Mouse (Mus musculus) lung, adult 18-20 months (tissue): ENCODE data around the gene Anapc5.

ENCODE experiments used
- DNase-seq, 2 experiments: peaks; one replicate each; pipeline ENCODE4 v3.0.0; 2022; ENCODE audit warnings: mixed read lengths in 2 of 2

Gene Anapc5

DNA sequence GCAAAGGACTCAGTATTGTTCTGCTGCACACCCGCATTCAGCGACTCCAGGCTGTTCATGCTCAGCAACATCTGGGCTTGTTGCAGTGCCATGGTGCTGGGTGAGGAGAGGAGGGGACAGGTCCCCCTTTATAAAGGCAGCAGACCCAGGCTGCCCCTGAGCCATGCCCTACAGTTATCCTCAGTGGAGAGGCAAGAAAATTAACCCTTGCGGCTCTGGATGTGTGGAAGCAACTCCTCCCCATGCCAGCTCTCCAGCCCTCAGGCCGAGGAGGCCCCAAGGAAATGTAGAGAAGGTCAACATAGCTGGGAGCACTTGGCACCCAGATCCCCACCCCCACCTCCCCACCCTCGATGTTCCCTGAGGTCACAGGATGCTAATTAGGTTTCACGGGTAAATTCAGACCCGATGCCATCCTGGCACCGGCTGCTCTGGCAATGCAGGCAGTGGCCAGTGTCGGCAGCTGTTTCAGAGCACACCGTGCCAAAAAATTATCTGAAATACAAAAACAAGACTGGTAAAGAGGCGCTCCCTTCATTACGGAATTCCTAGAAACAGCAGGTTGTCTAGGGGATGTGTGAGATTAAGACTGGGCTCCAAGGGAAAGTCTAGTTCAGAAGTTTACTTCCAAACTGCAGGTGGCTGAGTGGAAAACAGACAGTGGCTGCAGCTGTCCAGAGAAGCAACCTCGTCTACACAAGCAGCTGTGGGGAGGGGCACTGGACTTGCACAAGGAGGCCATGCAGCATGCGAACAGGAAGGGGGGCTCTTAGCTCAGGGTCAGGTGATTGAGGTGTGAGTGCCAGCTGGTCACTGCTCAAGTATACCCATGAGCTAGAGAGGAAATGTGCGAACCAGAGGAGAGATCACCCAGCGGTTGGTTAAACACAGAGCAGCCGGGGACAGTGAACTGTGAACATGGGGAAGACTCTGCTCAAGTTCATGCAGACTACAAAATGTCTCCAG, 21.5 kb downstream of the Anapc5 start:
- DNase-seq, result peak; percentile 37 to 48

DNA sequence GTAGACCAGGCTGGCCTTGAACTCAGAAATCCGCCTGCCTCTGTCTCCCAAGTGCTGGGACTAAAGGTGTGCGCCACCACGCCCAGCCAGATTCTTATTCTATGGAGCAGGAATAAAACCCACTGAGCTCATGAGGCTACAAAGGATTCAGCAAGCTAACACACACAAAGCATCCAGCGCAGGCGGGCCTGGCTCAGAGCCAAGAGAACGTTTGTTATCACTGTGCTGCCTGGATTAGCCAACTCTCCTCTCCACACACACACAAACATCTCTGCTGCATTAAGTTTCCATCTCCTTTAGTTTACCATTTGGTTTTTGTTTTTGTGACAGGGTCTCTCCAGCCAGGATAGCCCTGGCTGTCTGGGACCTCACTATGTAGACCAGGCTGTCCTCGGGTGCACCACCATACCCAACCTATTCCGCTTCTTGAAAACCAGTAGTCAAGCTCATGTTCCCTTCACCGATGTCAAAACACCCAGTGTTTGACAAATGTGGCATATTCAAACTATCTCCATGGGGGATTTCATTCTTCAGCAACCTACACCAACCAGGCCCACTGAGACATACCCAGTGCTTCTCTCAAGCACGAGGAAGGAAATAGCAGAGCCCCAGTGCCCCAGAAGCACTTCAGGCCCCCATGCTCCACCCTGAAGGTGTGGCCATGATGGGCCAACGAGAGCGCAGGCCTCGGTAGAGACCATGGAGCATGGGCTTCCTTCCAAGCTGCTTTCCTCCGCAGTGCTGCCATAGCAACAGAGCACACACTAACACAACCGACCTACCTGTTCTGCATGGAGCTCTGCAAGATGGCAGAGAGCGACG, 22.4 kb downstream of the Anapc5 start:
- DNase-seq, result peak; percentile 81 to 90

DNA sequence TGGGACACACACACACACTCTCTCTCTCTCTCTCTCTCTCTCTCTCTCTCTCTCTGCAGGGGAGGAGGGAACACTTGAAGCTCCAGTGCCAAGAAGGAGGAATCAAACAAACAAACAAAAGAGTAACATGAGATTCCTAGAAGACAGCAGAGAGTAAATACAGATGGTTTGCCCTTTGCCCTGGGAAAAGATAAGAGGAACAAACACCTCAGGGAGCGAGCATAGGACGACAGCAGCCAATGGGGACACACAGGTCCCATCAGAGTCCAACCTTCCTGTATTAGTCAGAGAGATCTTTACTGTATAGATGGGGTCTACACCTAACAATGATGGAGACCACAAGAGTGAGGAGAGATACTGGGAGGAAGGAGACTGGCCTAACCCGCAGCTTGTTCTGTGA, 23.3 kb downstream of the Anapc5 start:
- no peak for DNase-seq

DNA sequence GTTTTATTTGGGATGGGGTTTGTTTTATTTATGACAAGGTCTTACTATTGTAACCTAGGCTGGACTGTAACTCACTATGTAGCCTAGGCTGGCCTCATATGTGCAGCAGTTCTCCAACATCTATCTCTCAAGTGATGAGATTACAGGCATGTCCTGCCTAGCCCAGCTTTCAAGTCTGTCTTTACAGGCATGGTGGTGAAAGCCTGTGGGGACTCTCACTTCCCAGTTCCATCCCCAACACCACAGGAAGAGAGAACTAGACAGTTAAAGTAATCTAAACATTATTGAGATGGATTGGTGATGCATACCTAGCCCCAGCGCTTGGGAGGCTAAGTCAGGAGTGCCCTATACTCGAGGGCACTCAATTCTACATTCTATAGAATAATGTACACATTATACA, 32.4 kb downstream of the Anapc5 start:
- DNase-seq, result no peak

DNA sequence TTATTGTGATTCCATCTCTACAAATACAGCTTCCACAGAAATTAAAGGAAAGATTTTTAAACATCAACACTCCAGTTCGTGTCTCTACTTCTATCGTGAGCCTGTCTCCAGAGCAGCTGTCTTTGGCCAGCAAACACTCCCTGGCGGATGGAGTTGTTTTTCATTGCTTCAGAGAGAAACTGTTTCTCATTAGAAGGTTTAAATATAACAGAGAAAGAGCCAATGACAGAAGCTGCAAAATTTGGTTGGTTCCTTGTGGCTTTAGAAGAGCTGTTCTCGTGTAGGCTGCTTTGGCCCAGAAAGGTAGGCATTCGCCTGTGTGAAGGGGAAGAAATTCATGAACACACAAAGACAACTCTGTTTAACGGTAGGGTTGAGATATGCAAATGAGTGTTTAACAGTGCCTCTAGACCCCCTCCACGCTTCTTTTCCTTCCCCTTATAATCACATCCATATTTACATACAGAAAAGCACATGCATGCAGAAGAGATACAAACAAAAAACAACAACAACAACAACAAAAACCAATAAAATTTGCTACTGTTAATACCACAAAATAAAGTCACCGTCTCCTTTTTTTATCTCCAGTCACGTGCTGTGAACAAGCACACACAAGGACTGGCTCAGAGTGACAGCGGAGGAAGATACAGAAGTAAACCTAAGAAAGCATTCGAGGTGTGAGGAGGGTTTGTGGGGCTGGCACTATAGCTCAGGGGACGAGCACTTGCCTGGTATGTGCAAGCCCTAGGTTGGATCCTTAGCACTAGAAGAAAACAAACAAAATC, 34.9 kb downstream of the Anapc5 start:
- no peak for DNase-seq

DNA sequence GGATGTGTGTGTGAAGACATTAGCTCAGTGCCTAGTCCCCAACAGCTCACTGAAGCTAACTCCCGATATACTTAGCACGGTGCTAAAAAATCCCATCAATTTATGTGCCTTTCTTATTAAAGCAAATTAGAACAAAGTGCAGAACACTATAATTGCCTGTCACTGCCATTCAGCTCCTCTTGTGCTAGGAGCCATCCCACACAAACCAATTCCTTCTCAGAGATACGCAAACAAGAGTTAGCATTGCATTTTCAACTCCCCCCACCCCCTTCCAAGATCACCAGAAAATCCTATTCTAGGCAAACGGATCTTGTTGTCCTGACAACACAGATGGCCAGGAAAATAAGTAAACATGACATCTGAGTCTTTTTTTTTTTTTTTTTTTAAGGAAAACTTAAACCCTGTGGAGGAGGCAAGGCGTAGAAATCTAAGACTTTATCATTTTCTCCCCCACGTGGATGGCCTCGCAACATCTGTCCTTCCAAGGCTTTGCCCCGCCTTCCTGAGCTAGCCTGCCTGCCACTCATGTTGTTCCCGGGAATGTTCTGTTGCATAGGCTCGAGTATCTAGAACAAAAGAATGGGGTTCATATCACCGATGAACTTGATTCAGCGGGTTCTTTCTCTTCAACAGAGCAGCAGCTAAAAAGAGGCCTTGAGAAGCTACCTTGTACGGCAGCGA, 37.3 kb downstream of the Anapc5 start:
- no peak for DNase-seq

DNA sequence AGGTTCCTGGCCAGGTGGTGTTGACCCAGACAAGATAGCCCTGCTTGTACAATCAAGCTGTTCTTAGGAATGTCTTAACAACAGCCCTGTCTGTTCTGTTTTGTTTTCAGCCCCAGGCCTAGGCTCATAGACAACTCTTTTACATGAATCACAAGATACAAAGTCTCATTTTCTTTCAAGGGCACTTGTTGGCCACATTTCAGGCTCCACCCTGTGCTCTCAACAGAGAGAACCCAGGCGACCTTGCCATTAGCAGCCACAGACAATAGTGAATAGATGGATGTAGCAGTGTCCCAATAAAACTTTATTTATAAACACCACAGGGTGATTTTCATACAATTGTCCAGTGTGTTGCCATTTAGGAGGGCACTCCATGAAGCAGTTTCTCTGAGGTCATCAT, 39.1 kb downstream of the Anapc5 start:
- DNase-seq, result no peak

DNA sequence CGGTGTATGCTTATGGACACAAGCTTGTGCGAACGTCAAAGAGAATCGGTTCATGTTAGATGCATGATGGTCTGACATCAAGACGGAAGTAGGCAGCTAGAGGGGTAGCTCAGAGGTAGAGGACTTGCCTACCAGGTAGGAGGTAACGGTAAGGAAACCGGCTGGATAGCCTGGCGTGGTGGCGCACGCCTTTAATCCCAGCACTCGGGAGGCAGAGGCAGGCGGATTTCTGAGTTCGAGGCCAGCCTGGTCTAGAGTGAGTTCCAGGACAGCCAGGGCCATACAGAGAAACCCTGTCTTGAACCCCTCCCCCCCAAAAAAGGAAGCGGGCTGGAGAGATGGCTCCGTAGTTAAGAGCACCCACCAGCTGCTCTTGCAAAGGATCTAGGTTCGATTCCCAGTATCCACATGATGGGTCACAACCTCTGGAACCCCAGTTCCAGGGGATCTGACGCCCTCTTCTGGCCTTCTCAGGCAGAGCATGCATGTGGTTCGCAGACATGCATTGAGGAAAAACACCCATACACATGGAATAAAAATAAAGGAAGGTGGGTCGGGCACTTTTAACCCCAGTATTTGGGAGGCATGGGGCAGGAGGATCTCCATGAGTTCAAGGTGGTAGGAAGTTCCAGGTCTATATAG, 40.2 kb downstream of the Anapc5 start:
- DNase-seq, result no peak

DNA sequence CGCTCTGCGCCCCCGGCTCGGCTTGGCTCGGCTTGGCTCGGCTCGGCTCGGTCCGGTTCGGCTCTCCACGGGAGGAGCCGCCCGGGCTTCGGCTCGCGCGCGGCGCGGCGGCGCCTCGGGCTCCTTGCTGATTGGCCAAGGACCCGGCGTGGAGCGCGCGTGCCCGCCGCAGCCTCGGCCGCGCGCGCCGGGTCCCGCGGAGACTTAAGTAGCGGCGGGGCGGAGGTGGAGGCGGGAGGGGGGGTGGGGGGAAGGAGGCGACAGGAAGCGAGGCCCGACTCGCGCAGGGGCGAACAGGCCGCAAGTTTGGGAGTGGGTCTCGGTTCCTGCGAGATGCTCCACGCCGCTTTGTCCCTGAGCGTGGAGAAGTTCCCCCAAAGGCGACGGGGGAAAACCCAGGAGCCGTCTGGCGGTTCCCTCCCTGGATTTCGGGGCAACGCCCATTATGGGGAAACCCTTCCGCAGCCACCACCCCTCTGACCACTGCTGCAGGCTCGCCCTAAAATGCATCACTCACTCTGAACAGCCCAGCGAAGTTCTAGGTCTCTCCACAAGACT, 41.8 kb downstream of the Anapc5 start, which contains the start of gene Camkk2:
TSS of gene Camkk2 (minus strand) at position 133 of the 558 bp plus-strand sequence.
- DNase-seq, result peak; percentile 81 to 86

DNA sequence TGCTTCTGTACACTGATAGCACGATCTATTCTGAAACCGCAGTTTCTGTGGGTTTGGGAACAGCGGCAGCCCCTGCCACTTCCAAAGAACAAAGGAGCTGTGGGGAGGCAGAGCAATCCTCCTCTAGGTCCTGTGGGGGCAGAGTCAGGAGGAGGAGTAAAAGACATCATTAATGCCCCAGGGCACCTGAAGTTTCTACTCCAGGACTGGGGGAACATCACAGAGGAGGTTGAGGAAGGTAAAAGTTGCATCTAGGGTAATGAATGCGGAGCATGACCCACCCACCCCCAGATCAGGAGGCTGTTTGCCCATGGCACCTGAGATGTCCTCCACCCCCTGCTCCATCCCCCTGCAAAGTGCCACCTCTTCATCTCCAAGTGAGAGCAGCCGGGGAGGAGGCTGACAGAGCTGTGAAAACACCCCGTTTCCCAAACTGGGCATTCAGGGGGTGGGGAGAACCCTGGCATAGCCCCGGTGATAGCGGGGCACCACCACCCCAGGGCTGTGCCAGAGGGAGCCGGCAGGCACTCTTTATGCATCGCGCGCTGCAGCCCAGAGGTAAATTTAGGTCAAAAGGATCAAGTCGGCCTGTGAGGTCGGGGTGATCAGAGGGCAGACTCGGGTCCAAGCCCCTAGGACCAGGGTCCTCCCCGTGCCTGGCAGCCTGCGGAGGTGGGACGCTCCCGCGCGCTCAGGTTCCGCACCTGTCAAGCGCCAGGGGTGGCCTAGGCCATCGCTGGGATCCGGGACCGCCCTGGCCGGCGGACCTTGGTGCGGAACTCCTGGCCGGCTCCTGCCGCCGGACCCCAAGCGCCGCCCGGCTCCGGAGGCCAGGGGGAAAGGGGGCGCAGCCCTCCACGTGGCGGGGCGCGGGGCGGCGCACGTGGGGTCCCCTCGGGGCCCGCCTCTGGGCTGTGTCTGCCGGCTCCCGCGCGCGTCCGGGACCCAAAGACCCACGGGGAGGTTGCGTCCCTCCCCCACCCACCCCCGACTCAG, 42.6 kb downstream of the Anapc5 start:
- DNase-seq, result no peak

DNA sequence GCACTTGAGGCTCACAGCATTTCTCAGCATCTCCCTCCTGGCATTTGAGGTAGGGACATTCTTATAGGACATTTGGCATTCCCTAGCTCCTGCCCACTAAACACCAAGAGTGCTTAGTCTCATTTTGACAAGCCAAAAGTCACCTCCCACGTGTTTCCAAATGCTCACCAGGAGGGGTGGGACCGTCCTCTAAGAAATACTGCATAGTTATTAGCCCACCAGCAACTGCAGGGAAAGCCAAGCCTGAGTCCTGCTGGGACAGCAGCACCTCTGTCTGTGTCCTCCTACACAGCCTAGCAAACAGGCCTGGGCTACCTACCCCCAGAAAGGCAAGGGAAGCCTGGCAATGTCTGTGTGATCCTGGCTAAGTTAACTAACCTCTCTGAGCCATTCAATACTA, 43.8 kb downstream of the Anapc5 start:
- DNase-seq, result no peak

DNA sequence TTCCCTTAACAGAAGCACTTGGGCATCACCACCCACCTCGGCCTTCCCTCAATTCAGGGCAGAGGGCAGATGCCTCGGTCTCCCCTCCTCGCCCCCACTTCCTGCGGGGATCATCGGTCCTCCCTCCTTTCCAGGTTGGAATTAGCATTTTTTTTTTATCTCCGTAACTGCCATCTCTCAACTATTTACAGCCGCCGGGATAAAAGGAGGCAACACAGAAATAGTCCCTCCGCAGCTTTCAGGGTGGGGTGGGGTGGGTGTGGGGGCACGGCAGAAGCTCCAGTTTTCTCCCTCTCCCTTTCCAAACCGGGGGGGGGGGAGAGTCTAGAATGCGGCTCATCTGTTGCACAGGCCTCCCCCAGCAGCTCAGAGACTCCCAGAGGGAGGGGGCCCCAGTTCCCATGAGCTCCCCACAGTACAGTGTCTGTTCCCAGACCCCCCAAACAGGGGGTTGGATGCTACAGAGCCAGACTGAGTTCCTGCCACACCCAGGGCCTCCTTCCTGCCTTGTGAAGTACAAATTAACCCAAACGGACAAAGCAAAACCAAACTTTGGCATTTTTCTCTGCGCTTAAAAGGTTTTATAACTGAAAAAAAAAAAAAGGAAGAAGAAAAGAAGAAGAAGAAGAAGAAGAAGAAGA, 45.4 kb downstream of the Anapc5 start:
- no peak for DNase-seq

DNA sequence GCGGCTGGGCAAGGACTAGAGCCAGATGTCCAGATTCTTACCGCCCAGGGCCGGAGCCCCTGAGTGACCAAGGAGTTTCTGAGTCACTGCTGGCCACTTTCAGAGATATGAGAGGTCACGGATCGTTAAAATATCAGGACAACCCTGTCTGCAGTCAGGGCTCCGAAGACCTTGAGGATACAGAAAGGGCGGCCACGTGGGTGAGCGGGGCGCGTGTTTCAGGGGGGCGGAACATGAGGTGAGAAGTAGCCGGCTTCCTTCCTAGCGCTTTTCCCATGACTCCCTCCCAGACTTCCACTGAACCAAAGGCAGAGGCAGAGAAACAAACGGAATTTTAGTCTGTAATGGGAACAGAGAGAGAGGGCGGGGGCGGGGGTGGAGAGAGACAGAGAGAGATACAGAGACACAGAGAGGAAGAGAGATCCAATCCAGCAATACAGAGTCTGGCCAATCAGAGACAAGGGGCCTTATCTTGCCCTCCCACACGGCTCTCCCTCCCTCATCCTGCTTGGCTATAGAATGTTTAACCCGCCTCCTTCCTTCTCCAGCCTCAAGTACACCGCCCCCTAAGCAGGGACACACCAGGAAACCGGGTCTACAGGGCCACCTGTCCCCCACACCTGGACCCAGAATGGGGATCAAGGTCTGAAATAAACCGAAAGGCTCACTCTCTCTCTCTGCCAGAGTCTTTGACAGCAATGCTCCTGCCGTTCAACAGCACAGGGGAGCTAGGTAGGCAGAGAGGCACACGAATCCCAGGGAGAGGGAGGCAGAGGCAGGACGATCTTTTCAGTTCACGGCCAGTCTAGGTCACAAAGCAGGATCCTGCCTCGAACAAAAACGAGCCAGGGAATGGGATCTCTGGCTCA, 46.2 kb downstream of the Anapc5 start:
- no peak for DNase-seq

DNA sequence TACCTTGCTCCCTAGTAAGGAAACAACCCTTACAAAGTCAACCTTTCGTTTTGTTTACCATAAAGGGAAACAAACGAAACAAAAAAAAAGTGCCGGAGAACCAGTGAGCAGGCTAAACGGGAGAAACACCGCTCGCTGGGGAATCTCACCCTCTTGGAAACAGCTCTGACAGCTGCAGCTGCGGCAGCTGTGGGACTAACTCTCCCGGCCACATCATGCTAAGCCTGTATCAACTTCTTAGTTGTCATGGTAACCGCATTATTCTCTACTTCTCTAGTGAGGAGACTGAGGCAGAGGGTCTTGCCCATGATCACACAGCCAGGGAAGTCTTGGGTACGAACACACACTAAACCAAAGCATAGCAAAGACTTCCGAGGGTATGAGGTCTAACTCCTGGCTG, 47.4 kb downstream of the Anapc5 start:
- no peak for DNase-seq

DNA sequence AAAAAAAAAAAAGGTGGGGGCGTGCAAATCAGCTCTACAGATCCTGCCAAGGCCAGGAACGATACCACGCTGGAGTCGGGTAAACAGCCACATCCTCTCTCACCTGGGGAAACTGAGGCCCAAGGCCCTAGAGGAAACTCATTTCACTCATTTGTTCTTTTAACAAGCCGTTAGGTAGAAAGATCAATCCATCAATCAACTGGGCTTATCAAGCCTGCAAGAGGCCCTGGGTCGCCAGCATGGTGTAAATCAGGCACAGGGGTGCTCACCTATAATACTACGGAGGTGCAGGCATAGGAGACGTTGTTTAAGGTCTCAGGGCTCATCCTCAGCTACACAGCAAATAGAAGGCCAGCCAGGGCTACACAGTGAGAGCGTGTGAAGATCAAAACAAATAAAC, 49.7 kb downstream of the Anapc5 start:
- no peak for DNase-seq

DNA sequence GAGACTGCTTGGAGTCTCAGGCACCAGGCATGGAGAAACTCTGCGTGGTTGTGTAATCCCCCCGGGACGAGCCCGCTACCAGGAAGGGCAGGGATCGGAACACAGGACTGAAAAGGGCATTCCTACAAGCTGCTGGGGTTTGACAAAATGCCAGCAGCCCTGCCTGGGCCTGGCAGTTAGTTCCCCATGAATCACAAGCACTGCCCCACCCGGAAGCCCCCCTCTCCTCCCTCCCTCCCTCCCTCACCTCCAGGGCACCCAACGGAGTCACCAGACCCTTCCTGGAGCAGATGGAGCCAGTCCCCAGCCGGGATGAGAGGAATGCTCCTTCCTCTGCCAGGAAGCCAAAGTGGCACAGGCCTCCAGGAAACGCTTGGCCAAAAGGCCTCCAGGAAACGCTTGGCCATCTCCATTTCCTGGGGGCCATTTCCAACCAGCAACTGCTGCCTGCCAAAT, 50.3 kb downstream of the Anapc5 start:
- peak; percentile 83 to 86 for DNase-seq

DNA sequence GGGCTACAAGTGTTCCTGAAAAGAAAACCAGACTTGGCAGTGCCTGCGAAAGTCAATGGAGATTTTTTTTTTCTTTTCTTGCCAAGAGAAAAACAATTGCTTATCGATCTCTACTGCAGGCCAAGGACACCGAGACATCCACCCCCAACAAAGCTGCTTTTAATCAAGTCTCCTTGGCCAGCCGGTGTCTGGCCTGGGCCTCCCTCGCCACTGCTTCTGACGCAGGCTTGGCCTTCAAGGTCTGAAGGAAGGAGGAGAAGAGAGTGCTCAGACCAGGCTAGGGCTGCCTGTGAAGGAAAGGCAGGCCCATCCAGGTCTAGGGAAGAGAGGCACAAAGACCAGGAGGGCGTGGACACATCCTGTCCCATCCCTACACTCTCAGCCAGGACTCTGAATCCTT, 50.8 kb downstream of the Anapc5 start:
- peak in 1 of 2 experiments; percentile 44 for DNase-seq

DNA sequence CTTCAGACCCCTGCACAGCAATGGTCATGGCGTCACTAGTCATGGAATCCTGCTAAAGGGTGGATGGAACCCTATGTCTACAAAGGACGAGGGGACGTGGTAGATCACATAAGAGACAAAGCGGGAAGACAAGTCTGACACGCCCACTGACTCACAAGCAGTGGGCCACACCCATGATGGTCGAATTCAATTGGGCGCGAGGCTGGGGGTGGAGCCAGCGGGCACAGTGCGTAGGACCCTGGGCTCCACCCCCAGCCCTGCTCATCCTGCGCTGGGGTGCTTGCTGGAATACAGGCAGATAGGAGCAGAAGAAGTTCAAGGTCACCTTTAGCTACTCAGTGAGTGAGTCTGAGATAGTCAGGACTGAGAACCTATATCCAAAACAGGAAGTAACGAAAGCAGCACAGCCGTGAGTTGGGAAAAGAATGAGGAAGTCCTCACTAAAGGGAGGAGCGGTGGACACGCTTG, 52.0 kb downstream of the Anapc5 start:
- DNase-seq, result no peak
